Mouse (Mus musculus): ENCODE results near the gene Lgals7. TPM values are rescaled to one million over a fixed set of nuclear protein-coding genes. Genes with fewer than 3 reads are reported as not detected.
"Not testable (repeated sequence)": the region's sequence is repeated elsewhere in the genome, so short reads cannot be mapped to it uniquely, and the experiment has no call there.

Gene Lgals7
- polyA plus RNA-seq, 1 experiment from 2014 or later = 4.7 TPM

DNA sequence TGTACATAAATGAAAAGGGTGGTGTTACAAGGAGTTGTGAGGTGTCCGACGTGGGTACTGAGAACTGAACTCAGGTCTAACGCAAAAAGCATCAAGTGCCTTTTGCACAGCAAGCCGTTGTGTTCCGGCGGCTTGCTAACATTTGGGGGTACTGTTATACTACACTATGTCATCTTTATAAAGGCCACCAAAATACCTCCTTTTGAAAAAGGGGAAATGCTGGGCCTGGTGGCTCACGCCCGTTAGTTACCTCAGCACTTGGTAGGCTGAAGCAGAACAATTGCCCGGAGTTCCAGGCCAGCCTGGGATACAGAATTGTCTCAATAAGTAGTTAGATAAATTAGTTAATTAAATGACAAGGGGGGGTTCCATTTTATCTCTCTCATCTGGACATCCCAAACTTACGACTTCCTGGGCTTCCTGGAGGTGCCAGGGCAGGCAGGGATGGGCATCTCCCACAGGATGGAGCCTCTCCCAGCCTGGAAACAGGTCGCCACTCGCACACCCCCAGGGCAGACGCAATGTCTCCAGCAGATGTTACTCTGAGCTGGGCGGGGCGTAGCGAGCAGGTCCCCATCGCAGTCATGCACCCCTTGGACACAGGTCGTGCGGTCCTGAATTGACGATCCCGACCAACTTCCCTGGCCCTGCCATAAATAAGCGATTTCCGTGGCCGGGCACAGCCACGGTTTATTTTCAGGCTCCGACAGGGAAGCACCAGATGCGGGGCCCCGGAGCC lies 3.3 kb downstream of the Lgals7 start:
- H3K36me3 ChIP-seq = no peaks in the 10 kb centered on the region
- H3K4me1 ChIP-seq (replicated peaks) = peaks cover 19% of the 10 kb centered on the region
- no peak overlapping the region for H3K27ac ChIP-seq (replicated peaks)
- H3K27me3 ChIP-seq = no peaks in the 10 kb centered on the region
- no peak; the same call in 1 of the 2 replicates for ATAC-seq (ENCODE audit: low FRiP score, low read depth)
- no peak overlapping the region for H3K9ac ChIP-seq
- H3K9me3 ChIP-seq = no peaks in the 10 kb centered on the region
- H3K4me2 ChIP-seq = no peak overlapping the region
- 93% methylated on average over 28 of the region's 28 CpGs for WGBS
- no peak overlapping the region for H3K4me3 ChIP-seq

GRCm38 (mm10) chr7:28867508-28868340 lies 4.1 kb downstream of the Lgals7 start:
- ATAC-seq (ENCODE audit: low FRiP score, low read depth) = not testable (repeated sequence)

DNA sequence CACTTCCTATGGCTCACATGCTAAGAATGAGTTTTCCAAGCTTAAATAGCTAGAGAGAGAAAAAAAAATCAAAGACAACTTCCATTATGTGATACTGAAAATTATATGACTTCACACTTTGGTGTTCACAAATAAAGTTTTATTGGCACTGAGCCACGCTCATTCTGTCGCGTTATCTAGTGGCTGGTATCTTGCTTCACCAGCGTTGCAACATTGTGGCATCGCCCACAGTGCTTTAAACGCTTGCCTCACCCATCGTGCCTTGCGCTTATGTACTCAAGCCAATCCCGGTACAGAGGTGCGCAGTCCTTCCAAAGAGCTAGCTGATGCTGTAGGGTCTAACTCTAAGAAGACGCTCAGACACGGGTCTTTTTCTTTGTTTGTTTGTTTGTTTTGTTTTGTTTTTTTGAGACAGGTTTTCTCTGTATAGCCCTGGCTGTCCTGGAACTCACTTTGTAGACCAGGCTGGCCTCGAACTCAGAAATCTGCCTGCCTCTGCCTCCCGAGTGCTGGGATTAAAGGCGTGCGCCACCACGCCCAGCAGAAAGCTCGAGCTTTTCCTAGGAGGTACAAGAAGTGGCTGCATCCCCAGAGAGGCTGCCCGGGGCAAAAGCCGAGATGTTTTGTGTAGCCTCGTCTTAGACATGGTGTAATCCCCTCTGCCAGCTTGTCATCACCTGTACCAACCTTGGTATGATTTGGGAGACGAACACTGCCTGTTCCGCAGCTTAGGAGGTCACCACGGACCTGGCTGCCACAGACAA lies 7.4 kb downstream of the Lgals7 start:
- Histone ChIP-seq H3K9ac (no peak overlapping the region), H3K27me3 (no peaks in the 10 kb centered on the region), H3K4me2 (no peak overlapping the region), H3K9me3 (no peaks in the 10 kb centered on the region), H3K4me3 (no peak overlapping the region), H3K4me1 (replicated peaks) (peaks cover under 1% of the 10 kb centered on the region; the same call in 1 of the 2 replicates), H3K36me3 (no peaks in the 10 kb centered on the region), H3K27ac (replicated peaks) (no peak overlapping the region)
- no peak for ATAC-seq (ENCODE audit: low FRiP score, low read depth)
- 92% methylated on average over 24 of the region's 24 CpGs for WGBS

More at GRCm38 (mm10) chr7:28867508-28868340, 4.1 kb downstream of the Lgals7 start:
- WGBS = 30% methylated on average over 23 of the region's 23 CpGs
- not testable (repeated sequence) for H3K27me3 ChIP-seq; H3K4me3 ChIP-seq; H3K9ac ChIP-seq; H3K27ac ChIP-seq (replicated peaks); H3K9me3 ChIP-seq; H3K4me2 ChIP-seq; H3K36me3 ChIP-seq
- H3K4me1 ChIP-seq (replicated peaks) = peaks cover 19% of the 10 kb centered on the region

- H3K36me3 ChIP-seq = no peaks in the 10 kb centered on the region
Measured at GRCm38 (mm10) chr7:28874565-28874964, 10.9 kb downstream of the Lgals7 start.

GRCm38 (mm10) chr7:28876099-28876498 lies 12.4 kb downstream of the Lgals7 start:
- 75% methylated on average over 4 of the region's 4 CpGs for WGBS

More at GRCm38 (mm10) chr7:28874565-28874964, 10.9 kb downstream of the Lgals7 start:
- no peak overlapping the region for H3K9ac ChIP-seq
- H3K27ac ChIP-seq (replicated peaks) = no peak overlapping the region
- H3K27me3 ChIP-seq = no peaks in the 10 kb centered on the region
- H3K4me3 ChIP-seq = no peak overlapping the region
- no peak overlapping the region for H3K4me2 ChIP-seq
- H3K4me1 ChIP-seq (replicated peaks) = no peaks in the 10 kb centered on the region
- whole genome bisulfite sequencing = 78% methylated on average over 2 of the region's 2 CpGs
- no peak for ATAC-seq (ENCODE audit: low FRiP score, low read depth)
- no peaks in the 10 kb centered on the region for H3K9me3 ChIP-seq

GRCm38 (mm10) chr7:28877155-28877554 lies 13.5 kb downstream of the Lgals7 start:
- Histone ChIP-seq H3K4me2 (no peak overlapping the region), H3K36me3 (no peaks in the 10 kb centered on the region), H3K27me3 (no peaks in the 10 kb centered on the region), H3K9me3 (no peaks in the 10 kb centered on the region), H3K4me1 (replicated peaks) (no peaks in the 10 kb centered on the region), H3K4me3 (no peak overlapping the region), H3K9ac (no peak overlapping the region), H3K27ac (replicated peaks) (no peak overlapping the region)
- WGBS = 92% methylated on average over 7 of the region's 7 CpGs
- no peak for ATAC-seq (ENCODE audit: low FRiP score, low read depth)

More at GRCm38 (mm10) chr7:28876099-28876498, 12.4 kb downstream of the Lgals7 start:
- no peaks in the 10 kb centered on the region for H3K36me3 ChIP-seq
- H3K4me1 ChIP-seq (replicated peaks) = no peaks in the 10 kb centered on the region
- no peak for ATAC-seq (ENCODE audit: low FRiP score, low read depth)
- H3K4me2 ChIP-seq = no peak overlapping the region
- no peak overlapping the region for H3K27ac ChIP-seq (replicated peaks)
- no peak overlapping the region for H3K9ac ChIP-seq
- H3K4me3 ChIP-seq = no peak overlapping the region
- no peaks in the 10 kb centered on the region for H3K27me3 ChIP-seq
- H3K9me3 ChIP-seq = no peaks in the 10 kb centered on the region

DNA sequence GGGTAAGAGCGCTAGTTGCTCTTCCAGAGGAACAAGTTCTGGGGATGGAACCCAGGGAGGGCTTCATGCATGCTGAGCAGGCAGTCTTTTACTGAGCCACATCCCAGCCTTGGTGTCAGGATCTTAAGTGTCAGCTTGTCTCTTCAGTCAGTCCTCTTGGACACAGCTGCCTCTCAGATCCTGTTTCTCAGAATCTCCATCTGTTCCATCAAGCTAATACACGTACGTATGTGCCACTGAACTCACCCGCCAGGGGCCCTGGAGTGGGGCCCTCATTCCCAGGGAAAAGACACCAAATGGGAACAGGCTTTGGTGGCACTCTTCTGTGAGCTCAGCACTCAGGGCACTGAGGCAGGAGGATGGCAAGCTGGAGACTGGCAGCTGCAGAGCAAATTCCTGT lies 14.2 kb downstream of the Lgals7 start:
- no peaks in the 10 kb centered on the region for H3K9me3 ChIP-seq
- H3K27ac ChIP-seq (replicated peaks) = no peak overlapping the region
- no peak for ATAC-seq (ENCODE audit: low FRiP score, low read depth)
- WGBS = 73% methylated on average over 4 of the region's 4 CpGs
- no peak overlapping the region for H3K4me3 ChIP-seq
- H3K27me3 ChIP-seq = no peaks in the 10 kb centered on the region
- no peaks in the 10 kb centered on the region for H3K4me1 ChIP-seq (replicated peaks)
- H3K36me3 ChIP-seq = no peaks in the 10 kb centered on the region
- no peak overlapping the region for H3K4me2 ChIP-seq
- no peak overlapping the region for H3K9ac ChIP-seq

GRCm38 (mm10) chr7:28879606-28880005 lies 16.0 kb downstream of the Lgals7 start:
- Histone ChIP-seq H3K9me3 (no peaks in the 10 kb centered on the region), H3K4me1 (replicated peaks) (no peaks in the 10 kb centered on the region), H3K4me2 (no peak overlapping the region), H3K9ac (no peak overlapping the region), H3K27me3 (no peaks in the 10 kb centered on the region), H3K36me3 (no peaks in the 10 kb centered on the region), H3K4me3 (no peak overlapping the region), H3K27ac (replicated peaks) (no peak overlapping the region)
- no peak for ATAC-seq (ENCODE audit: low FRiP score, low read depth)
- 79% methylated on average over 7 of the region's 7 CpGs for WGBS

DNA sequence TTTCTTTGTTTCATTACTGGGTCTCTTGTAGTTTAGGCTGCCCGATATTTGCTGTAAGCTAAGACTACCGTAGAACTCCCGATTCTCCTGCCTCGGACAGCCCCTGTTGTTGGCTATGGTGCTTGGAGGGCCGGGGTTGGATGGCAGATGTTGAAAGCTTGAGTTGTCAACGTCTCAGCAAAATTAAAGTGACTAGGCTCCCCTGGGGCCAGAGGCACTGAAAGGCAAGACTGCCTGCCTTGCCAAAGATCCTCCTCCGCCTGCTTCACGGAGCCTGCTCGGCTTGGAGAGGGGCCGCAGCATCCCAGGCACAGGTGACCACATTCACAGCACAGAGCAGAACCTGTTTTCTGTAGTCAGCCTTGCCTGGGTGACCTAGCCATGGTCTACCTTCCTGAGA lies 16.9 kb downstream of the Lgals7 start:
- Histone ChIP-seq H3K4me3 (no peak overlapping the region), H3K36me3 (no peaks in the 10 kb centered on the region), H3K9ac (no peak overlapping the region), H3K4me2 (no peak overlapping the region), H3K27me3 (no peaks in the 10 kb centered on the region), H3K27ac (replicated peaks) (no peak overlapping the region), H3K9me3 (no peaks in the 10 kb centered on the region), H3K4me1 (replicated peaks) (no peaks in the 10 kb centered on the region)
- no peak for ATAC-seq (ENCODE audit: low FRiP score, low read depth)
- WGBS = 65% methylated on average over 10 of the region's 10 CpGs

GRCm38 (mm10) chr7:28881199-28881598 lies 17.5 kb downstream of the Lgals7 start, which contains the start of gene Capn12:
TSS of gene Capn12 (plus strand) at chr7:28881422.
- H3K27ac ChIP-seq (replicated peaks) = no peak within 1 kb of the TSS
- H3K4me2 ChIP-seq = no peak within 1 kb of the TSS
- WGBS = 36% methylated on average over 13 of the region's 13 CpGs
- H3K4me1 ChIP-seq (replicated peaks) = no peaks in the 10 kb centered on the region
- no peak within 1 kb of the TSS for H3K9ac ChIP-seq
- no peak for ATAC-seq (ENCODE audit: low FRiP score, low read depth)
- no peaks in the 10 kb centered on the region for H3K27me3 ChIP-seq
- no peak within 1 kb of the TSS for H3K4me3 ChIP-seq
- H3K36me3 ChIP-seq = no peaks in the 10 kb centered on the region
- no peaks in the 10 kb centered on the region for H3K9me3 ChIP-seq

GRCm38 (mm10) chr7:28883039-28883438 lies 19.4 kb downstream of the Lgals7 start:
- no peak for ATAC-seq (ENCODE audit: low FRiP score, low read depth)
- Histone ChIP-seq H3K9ac (no peak overlapping the region), H3K4me3 (no peak overlapping the region), H3K36me3 (no peaks in the 10 kb centered on the region), H3K4me1 (replicated peaks) (no peaks in the 10 kb centered on the region), H3K4me2 (no peak overlapping the region), H3K27ac (replicated peaks) (no peak overlapping the region), H3K27me3 (peaks cover 12% of the 10 kb centered on the region), H3K9me3 (no peaks in the 10 kb centered on the region)
- WGBS = 69% methylated on average over 11 of the region's 11 CpGs

DNA sequence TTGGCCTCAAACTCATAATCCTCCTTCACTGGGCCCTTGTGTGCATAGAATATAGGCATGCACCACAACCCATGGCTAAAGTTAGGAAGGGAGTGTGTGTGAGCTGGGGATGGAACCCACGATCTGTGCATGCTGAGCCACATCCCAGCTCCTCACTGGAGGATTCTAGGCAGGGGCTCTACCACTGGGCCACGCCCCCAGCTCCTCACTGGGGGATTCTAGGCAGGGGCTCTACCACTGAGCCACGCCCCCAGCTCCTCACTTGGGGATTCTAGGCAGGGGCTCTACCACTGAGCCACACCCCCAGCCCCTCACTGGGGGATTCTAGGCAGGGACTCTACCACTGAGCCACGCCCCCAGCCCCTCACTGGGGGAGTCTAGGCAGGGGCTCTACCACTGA lies 20.1 kb downstream of the Lgals7 start:
- not testable (repeated sequence) for H3K27ac ChIP-seq (replicated peaks); H3K9ac ChIP-seq; H3K36me3 ChIP-seq; ATAC-seq (ENCODE audit: low FRiP score, low read depth); H3K4me1 ChIP-seq (replicated peaks); H3K9me3 ChIP-seq; H3K4me2 ChIP-seq; H3K4me3 ChIP-seq
- 82% methylated on average over 4 of the region's 4 CpGs for WGBS
- peaks cover 18% of the 10 kb centered on the region for H3K27me3 ChIP-seq
